Mouse (Mus musculus): ENCODE data around the gene Dmd. TPM values are rescaled to one million over a fixed set of nuclear protein-coding genes. Genes with fewer than 3 reads are reported as not detected.
A peak's percentile ranks its signal among the peaks of the same experiment; 100 is the strongest.

Dmd gene
- polyA plus RNA-seq, 1 experiment from 2014 or later: 19.2 TPM

GRCm38 (mm10) chrX:84443985-84444384 is 1495.3 kb downstream of the Dmd start:
- no peaks in the 10 kb centered on the region for H3K27me3 ChIP-seq (ENCODE audit: control insufficient read depth, insufficient read depth, low read length)
- no peak overlapping the region for H3K9ac ChIP-seq (ENCODE audit: low read length)
- H3K4me3 ChIP-seq (ENCODE audit: low read depth, low read length): no peak overlapping the region
- DNase-seq (ENCODE audit: low spot score): no peak
- no peaks in the 10 kb centered on the region for H3K4me1 ChIP-seq (ENCODE audit: control insufficient read depth, insufficient read depth, low read length)
- WGBS: 63% methylated on average over 3 of the region's 3 CpGs
- ATAC-seq (ENCODE audit: insufficient number of reproducible peaks, low FRiP score, low TSS enrichment, low read depth): no peak
- no peaks in the 10 kb centered on the region for H3K36me3 ChIP-seq (ENCODE audit: control insufficient read depth, insufficient read depth, low read length)
- H3K9me3 ChIP-seq (ENCODE audit: control insufficient read depth, low read length): no peaks in the 10 kb centered on the region
- H3K4me2 ChIP-seq (ENCODE audit: low read depth, severe bottlenecking): no peak overlapping the region
- no peak overlapping the region for H3K27ac ChIP-seq (replicated peaks; ENCODE audit: low read depth, low read length)

GRCm38 (mm10) chrX:84444638-84445037 is 1496.0 kb downstream of the Dmd start:
- no peak overlapping the region for H3K4me3 ChIP-seq (ENCODE audit: low read depth, low read length)
- no peak overlapping the region for H3K9ac ChIP-seq (ENCODE audit: low read length)
- no peaks in the 10 kb centered on the region for H3K4me1 ChIP-seq (ENCODE audit: control insufficient read depth, insufficient read depth, low read length)
- DNase-seq (ENCODE audit: low spot score) (no peak), ATAC-seq (ENCODE audit: insufficient number of reproducible peaks, low FRiP score, low TSS enrichment, low read depth) (no peak)
- H3K27me3 ChIP-seq (ENCODE audit: control insufficient read depth, insufficient read depth, low read length): no peaks in the 10 kb centered on the region
- H3K9me3 ChIP-seq (ENCODE audit: control insufficient read depth, low read length): no peaks in the 10 kb centered on the region
- H3K27ac ChIP-seq (replicated peaks; ENCODE audit: low read depth, low read length): no peak overlapping the region
- no peaks in the 10 kb centered on the region for H3K36me3 ChIP-seq (ENCODE audit: control insufficient read depth, insufficient read depth, low read length)
- no peak overlapping the region for H3K4me2 ChIP-seq (ENCODE audit: low read depth, severe bottlenecking)

DNA sequence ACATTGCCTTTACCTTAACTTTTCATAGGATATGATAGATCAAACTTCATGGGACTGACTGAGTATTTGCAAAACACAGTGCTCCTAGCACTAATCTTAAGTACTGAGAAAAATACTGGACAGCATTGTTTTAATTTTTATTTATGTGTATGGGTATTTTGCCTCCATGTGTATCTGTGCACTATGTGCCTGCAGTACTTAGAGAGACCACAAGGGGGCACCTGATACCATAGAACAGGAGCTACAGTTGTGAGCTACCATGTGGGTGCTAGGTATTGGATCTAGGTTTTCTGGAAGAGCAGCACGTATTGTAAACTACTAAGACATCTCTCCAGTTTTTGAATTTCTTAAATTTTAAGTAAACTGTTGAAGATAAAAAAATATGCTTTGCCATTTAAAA is 1505.8 kb downstream of the Dmd start:
- DNase-seq (ENCODE audit: low spot score): peak; percentile 35
- H3K4me2 ChIP-seq (ENCODE audit: low read depth, severe bottlenecking): no peak overlapping the region
- no peaks in the 10 kb centered on the region for H3K4me1 ChIP-seq (ENCODE audit: control insufficient read depth, insufficient read depth, low read length)

DNA sequence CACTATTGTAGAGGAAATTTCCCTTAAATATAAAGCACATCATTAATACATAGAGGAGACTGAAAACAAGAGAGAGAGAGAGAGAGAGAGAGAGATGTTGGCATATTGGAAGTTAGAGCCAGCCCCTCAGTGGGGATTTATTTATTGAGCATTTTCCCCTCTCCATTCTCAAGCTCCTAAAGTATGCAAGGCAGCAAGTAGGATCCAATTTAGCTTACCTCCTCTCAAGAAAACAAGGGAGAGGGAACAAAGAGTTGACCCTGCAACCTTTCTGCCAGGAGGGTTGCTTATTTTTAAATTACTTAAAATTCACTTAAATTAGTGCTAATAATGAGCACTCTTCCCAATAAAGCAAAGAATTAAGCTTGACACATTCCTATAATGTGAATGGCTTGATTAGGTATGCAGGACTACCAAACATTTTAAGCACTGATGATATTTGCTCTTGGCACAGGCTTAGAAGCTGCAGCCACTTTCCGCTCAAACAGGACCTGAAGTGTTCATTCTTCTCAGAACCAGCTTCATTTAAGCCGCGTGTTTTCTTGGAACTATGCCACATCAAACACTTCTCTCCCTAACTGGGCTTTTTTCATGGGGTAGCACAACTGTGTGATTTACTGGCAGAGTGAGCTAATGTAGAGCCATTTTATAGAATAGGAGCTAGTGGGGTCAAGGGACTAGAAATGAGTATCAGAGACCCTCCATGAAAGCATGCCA is 1566.1 kb downstream of the Dmd start:
- Histone ChIP-seq H3K4me1 (ENCODE audit: control insufficient read depth, insufficient read depth, low read length) (no peaks in the 10 kb centered on the region), H3K4me3 (ENCODE audit: low read depth, low read length) (no peak overlapping the region), H3K9me3 (ENCODE audit: control insufficient read depth, low read length) (no peaks in the 10 kb centered on the region), H3K9ac (ENCODE audit: low read length) (no peak overlapping the region), H3K27me3 (ENCODE audit: control insufficient read depth, insufficient read depth, low read length) (no peaks in the 10 kb centered on the region), H3K4me2 (ENCODE audit: low read depth, severe bottlenecking) (no peak overlapping the region), H3K27ac (replicated peaks; ENCODE audit: low read depth, low read length) (no peak overlapping the region), H3K36me3 (ENCODE audit: control insufficient read depth, insufficient read depth, low read length) (no peaks in the 10 kb centered on the region)
- ATAC-seq (ENCODE audit: insufficient number of reproducible peaks, low FRiP score, low TSS enrichment, low read depth) (no peak), DNase-seq (ENCODE audit: low spot score) (no peak)
- WGBS: 48% methylated on average over 3 of the region's 3 CpGs

More for the DNA sequence above, 1505.8 kb downstream of the Dmd start:
- no peaks in the 10 kb centered on the region for H3K36me3 ChIP-seq (ENCODE audit: control insufficient read depth, insufficient read depth, low read length)
- 85% methylated on average over 1 of the region's 1 CpGs for WGBS
- ATAC-seq (ENCODE audit: insufficient number of reproducible peaks, low FRiP score, low TSS enrichment, low read depth): no peak
- H3K4me3 ChIP-seq (ENCODE audit: low read depth, low read length): no peak overlapping the region
- H3K9me3 ChIP-seq (ENCODE audit: control insufficient read depth, low read length): no peaks in the 10 kb centered on the region
- no peaks in the 10 kb centered on the region for H3K27me3 ChIP-seq (ENCODE audit: control insufficient read depth, insufficient read depth, low read length)
- H3K27ac ChIP-seq (replicated peaks; ENCODE audit: low read depth, low read length): no peak overlapping the region
- no peak overlapping the region for H3K9ac ChIP-seq (ENCODE audit: low read length)

DNA sequence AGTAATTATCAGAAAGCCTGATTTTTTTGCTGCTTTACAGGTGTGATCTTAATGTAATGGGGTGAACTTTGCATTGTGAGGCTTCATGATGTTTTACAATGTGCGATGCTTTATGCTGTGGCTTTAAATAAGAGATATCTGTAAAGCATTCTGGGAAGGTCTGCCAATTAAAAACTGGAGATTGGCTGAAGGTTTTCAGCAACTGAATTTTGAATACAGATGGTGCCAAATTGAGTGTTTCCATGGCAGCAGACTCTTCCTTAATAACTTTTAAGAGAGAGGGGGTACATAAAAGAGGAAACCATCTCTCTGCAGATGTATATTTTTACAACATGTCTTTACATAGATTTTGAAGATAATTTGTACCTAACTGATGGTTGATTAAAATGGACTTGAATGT is 1603.3 kb downstream of the Dmd start:
- no peak overlapping the region for H3K4me3 ChIP-seq (ENCODE audit: low read depth, low read length)
- H3K4me1 ChIP-seq (ENCODE audit: control insufficient read depth, insufficient read depth, low read length): no peaks in the 10 kb centered on the region
- no peak overlapping the region for H3K27ac ChIP-seq (replicated peaks; ENCODE audit: low read depth, low read length)
- ATAC-seq (ENCODE audit: insufficient number of reproducible peaks, low FRiP score, low TSS enrichment, low read depth): no peak
- H3K4me2 ChIP-seq (ENCODE audit: low read depth, severe bottlenecking): no peak overlapping the region
- DNase-seq (ENCODE audit: low spot score): no peak
- H3K9me3 ChIP-seq (ENCODE audit: control insufficient read depth, low read length): no peaks in the 10 kb centered on the region
- WGBS: 82% methylated on average over 1 of the region's 1 CpGs
- H3K36me3 ChIP-seq (ENCODE audit: control insufficient read depth, insufficient read depth, low read length): no peaks in the 10 kb centered on the region
- no peaks in the 10 kb centered on the region for H3K27me3 ChIP-seq (ENCODE audit: control insufficient read depth, insufficient read depth, low read length)
- H3K9ac ChIP-seq (ENCODE audit: low read length): no peak overlapping the region

DNA sequence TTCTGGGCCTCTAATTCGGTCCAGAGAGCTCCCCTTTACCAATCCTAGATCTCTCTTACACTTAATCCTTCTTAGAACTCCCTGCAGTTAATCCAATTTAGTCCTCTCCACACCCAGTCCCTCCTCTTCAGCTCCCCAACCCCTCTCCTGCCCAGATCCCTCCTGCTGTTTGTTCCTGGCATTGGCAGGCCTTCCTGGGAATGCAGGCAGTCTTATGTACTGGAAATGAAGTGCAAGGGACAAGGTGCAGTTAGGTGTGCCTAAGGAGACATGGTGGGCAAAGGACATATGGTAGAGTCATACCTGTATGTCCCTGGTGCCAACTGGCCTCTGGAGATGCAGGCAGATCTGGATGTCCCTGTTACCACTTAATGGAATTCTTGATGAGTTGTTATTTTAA is 1604.8 kb downstream of the Dmd start:
- ATAC-seq (ENCODE audit: insufficient number of reproducible peaks, low FRiP score, low TSS enrichment, low read depth): no peak
- WGBS: 22% methylated on average over 1 of the region's 1 CpGs

GRCm38 (mm10) chrX:84598476-84598875 is 1649.8 kb downstream of the Dmd start:
- Histone ChIP-seq H3K9ac (ENCODE audit: low read length) (no peak overlapping the region), H3K36me3 (ENCODE audit: control insufficient read depth, insufficient read depth, low read length) (no peaks in the 10 kb centered on the region), H3K9me3 (ENCODE audit: control insufficient read depth, low read length) (no peaks in the 10 kb centered on the region), H3K4me3 (ENCODE audit: low read depth, low read length) (no peak overlapping the region), H3K27ac (replicated peaks; ENCODE audit: low read depth, low read length) (no peak overlapping the region), H3K4me2 (ENCODE audit: low read depth, severe bottlenecking) (no peak overlapping the region), H3K27me3 (ENCODE audit: control insufficient read depth, insufficient read depth, low read length) (no peaks in the 10 kb centered on the region), H3K4me1 (ENCODE audit: control insufficient read depth, insufficient read depth, low read length) (no peaks in the 10 kb centered on the region)
- DNase-seq (ENCODE audit: low spot score): no peak
- ATAC-seq (ENCODE audit: insufficient number of reproducible peaks, low FRiP score, low TSS enrichment, low read depth): no peak

More for the DNA sequence above, 1604.8 kb downstream of the Dmd start:
- Histone ChIP-seq H3K4me2 (ENCODE audit: low read depth, severe bottlenecking) (no peak overlapping the region), H3K9ac (ENCODE audit: low read length) (no peak overlapping the region), H3K9me3 (ENCODE audit: control insufficient read depth, low read length) (no peaks in the 10 kb centered on the region), H3K36me3 (ENCODE audit: control insufficient read depth, insufficient read depth, low read length) (no peaks in the 10 kb centered on the region), H3K4me1 (ENCODE audit: control insufficient read depth, insufficient read depth, low read length) (no peaks in the 10 kb centered on the region), H3K4me3 (ENCODE audit: low read depth, low read length) (no peak overlapping the region), H3K27ac (replicated peaks; ENCODE audit: low read depth, low read length) (no peak overlapping the region), H3K27me3 (ENCODE audit: control insufficient read depth, insufficient read depth, low read length) (no peaks in the 10 kb centered on the region)
- DNase-seq (ENCODE audit: low spot score): no peak

DNA sequence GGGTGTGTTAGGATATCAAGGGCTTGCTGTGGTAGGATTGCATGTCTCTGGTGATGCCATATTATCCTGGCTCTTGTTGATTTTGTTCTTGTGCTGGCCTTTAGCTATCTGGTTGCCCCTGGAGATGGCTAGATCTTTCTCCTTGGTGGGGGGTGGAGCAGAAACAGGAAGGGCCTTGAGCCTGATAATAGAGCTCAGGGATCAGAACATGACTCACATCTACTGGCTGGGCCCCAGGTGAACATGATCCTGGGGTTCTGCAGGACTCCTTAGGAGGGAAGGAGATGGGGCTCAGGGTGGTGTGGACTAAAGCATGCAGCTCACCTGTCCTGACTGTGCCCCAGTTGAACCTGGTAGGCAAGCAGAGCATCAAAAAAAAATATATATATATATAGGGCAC is 1691.8 kb downstream of the Dmd start:
- no peaks in the 10 kb centered on the region for H3K36me3 ChIP-seq (ENCODE audit: control insufficient read depth, insufficient read depth, low read length)
- no peaks in the 10 kb centered on the region for H3K27me3 ChIP-seq (ENCODE audit: control insufficient read depth, insufficient read depth, low read length)
- DNase-seq (ENCODE audit: low spot score) (no peak), ATAC-seq (ENCODE audit: insufficient number of reproducible peaks, low FRiP score, low TSS enrichment, low read depth) (no peak)
- no peak overlapping the region for H3K4me3 ChIP-seq (ENCODE audit: low read depth, low read length)
- H3K9ac ChIP-seq (ENCODE audit: low read length): no peak overlapping the region
- H3K4me1 ChIP-seq (ENCODE audit: control insufficient read depth, insufficient read depth, low read length): no peaks in the 10 kb centered on the region
- H3K9me3 ChIP-seq (ENCODE audit: control insufficient read depth, low read length): no peaks in the 10 kb centered on the region
- no peak overlapping the region for H3K4me2 ChIP-seq (ENCODE audit: low read depth, severe bottlenecking)
- no peak overlapping the region for H3K27ac ChIP-seq (replicated peaks; ENCODE audit: low read depth, low read length)

- H3K4me3 ChIP-seq (ENCODE audit: low read depth, low read length): no peak overlapping the region
- no peaks in the 10 kb centered on the region for H3K27me3 ChIP-seq (ENCODE audit: control insufficient read depth, insufficient read depth, low read length)
- H3K9me3 ChIP-seq (ENCODE audit: control insufficient read depth, low read length): no peaks in the 10 kb centered on the region
- no peak overlapping the region for H3K9ac ChIP-seq (ENCODE audit: low read length)
- DNase-seq (ENCODE audit: low spot score) (no peak), ATAC-seq (ENCODE audit: insufficient number of reproducible peaks, low FRiP score, low TSS enrichment, low read depth) (no peak)
- H3K4me1 ChIP-seq (ENCODE audit: control insufficient read depth, insufficient read depth, low read length): no peaks in the 10 kb centered on the region
- no peaks in the 10 kb centered on the region for H3K36me3 ChIP-seq (ENCODE audit: control insufficient read depth, insufficient read depth, low read length)
- H3K27ac ChIP-seq (replicated peaks; ENCODE audit: low read depth, low read length): no peak overlapping the region
- no peak overlapping the region for H3K4me2 ChIP-seq (ENCODE audit: low read depth, severe bottlenecking)
- WGBS: 49% methylated on average over 4 of the region's 4 CpGs
These were observed 1799.0 kb downstream of the Dmd start for GRCm38 (mm10) chrX:84747683-84748082.

Data from limb, embryonic 11.5 days (tissue).